Mouse (Mus musculus): ENCODE measurements around the gene Mpz.

Gene Mpz

GRCm38 (mm10) chr1:171187851-171188700 lies 37.6 kb downstream of the Mpz start:
- DNase-seq (ENCODE audit: low spot score), result no peak

GRCm38 (mm10) chr1:171189046-171189445 lies 38.5 kb downstream of the Mpz start:
- DNase-seq (ENCODE audit: low spot score), result no peak

- DNase-seq (ENCODE audit: low spot score), result no peak
These were observed 39.1 kb downstream of the Mpz start for GRCm38 (mm10) chr1:171189476-171190114.

- no peak for DNase-seq (ENCODE audit: low spot score)
These were observed 40.3 kb downstream of the Mpz start for GRCm38 (mm10) chr1:171190832-171191231.

GRCm38 (mm10) chr1:171192283-171192682 lies 41.8 kb downstream of the Mpz start:
- no peak for DNase-seq (ENCODE audit: low spot score)

GRCm38 (mm10) chr1:171193093-171193840 lies 42.8 kb downstream of the Mpz start:
- DNase-seq (ENCODE audit: low spot score), result peak; percentile 49

GRCm38 (mm10) chr1:171193911-171194830 lies 43.7 kb downstream of the Mpz start:
- no peak for DNase-seq (ENCODE audit: low spot score)

- DNase-seq (ENCODE audit: low spot score), result no peak
These were observed 44.7 kb downstream of the Mpz start for GRCm38 (mm10) chr1:171195046-171195822.

- no peak for DNase-seq (ENCODE audit: low spot score)
These were observed 45.4 kb downstream of the Mpz start, which contains the start of gene Pcp4l1 for GRCm38 (mm10) chr1:171195887-171196397. Pcp4l1 (minus strand) TSS chr1:171196268.

- DNase-seq (ENCODE audit: low spot score), result no peak
These were observed 49.0 kb downstream of the Mpz start for GRCm38 (mm10) chr1:171199532-171199931.

- no peak for DNase-seq (ENCODE audit: low spot score)
These were observed 50.3 kb downstream of the Mpz start for GRCm38 (mm10) chr1:171200769-171201168.

GRCm38 (mm10) chr1:171203471-171204248 lies 53.1 kb downstream of the Mpz start:
- DNase-seq (ENCODE audit: low spot score), result no peak

- no peak for DNase-seq (ENCODE audit: low spot score)
These were observed 53.7 kb downstream of the Mpz start for GRCm38 (mm10) chr1:171204249-171204644.

GRCm38 (mm10) chr1:171205704-171206493 lies 55.4 kb downstream of the Mpz start:
- DNase-seq (ENCODE audit: low spot score), result no peak

- DNase-seq (ENCODE audit: low spot score), result no peak
These were observed 58.9 kb downstream of the Mpz start for GRCm38 (mm10) chr1:171209409-171209808.

Measured in MN1 (cell line).